In the genomic region with DNA sequence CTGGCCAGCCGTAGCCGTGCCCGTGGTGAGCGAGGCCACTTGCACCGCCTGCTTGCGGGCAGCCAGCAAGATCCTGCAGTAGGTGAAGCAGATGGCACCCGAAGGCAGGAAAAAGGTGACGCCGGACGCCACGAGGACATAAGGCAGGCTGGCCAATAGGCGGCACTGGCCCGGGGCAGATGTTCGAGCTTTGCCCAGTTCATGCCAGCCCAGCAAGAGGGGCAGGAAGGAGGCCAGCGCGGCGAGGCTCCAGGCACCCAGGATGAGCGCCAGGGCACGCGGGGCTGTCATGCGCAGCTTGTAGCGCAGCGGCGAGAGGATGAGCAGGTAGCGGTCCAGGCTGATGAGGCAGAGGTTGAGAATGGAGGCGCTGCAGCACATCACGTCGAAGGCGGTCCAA, we compare ENCODE assay signal across 11 mouse cellular contexts. TPM values are rescaled to one million over a fixed set of nuclear protein-coding genes. Genes with fewer than 3 reads are reported as not detected.
DNase-seq lines count a peak whose midpoint lies in the region; ATAC-seq lines count a peak whose summit lies in the region.
"Had no signal": no experiment of that assay in that cellular context is flagged by ENCODE, and none has a peak within 500 bp of the region (broad histone marks: within the 10 kb centered on the region; RNA-seq: fewer than 3 reads in every experiment).

No protein-coding gene starts in this region.

- H3K36me3 ChIP-seq in kidney, embryonic 16.5 days (ENCODE audit: insufficient read depth, low read length) = no peaks in the 10 kb centered on the region
- H3K36me3 ChIP-seq in embryonic facial prominence, embryonic 11.5 days (replicated peaks; ENCODE audit: control insufficient read depth, insufficient read depth, low read depth, low read length) = no peaks in the 10 kb centered on the region
- H3K36me3 ChIP-seq in midbrain, embryonic 14.5 days (ENCODE audit: control insufficient read depth, insufficient read depth, low read length) = no peaks in the 10 kb centered on the region
- H3K36me3 ChIP-seq: liver, embryonic 12.5 days had no signal

- ATAC-seq in kidney, embryonic 16.5 days (ENCODE audit: low FRiP score, low TSS enrichment) = no peak
- ATAC-seq in embryonic facial prominence, embryonic 11.5 days (replicated peaks; ENCODE audit: insufficient number of reproducible peaks, low FRiP score, low TSS enrichment, low read depth) = no peak
- no peak for ATAC-seq in midbrain, embryonic 14.5 days (ENCODE audit: low FRiP score, low TSS enrichment)
- ATAC-seq: liver, embryonic 12.5 days; Patski had no signal

- peaks cover 52% of the 10 kb centered on the region for H3K27me3 ChIP-seq in kidney, embryonic 16.5 days (ENCODE audit: insufficient read depth, low read length)
- H3K27me3 ChIP-seq in embryonic facial prominence, embryonic 11.5 days (ENCODE audit: control insufficient read depth, insufficient read depth, low read length) = peaks cover 42% of the 10 kb centered on the region
- H3K27me3 ChIP-seq in midbrain, embryonic 14.5 days (ENCODE audit: control insufficient read depth, insufficient read depth, low read length) = peaks cover 47% of the 10 kb centered on the region

- no peak for DNase-seq in kidney, postnatal 4 days
- DNase-seq in embryonic facial prominence, embryonic 11.5 days (ENCODE audit: low spot score) = no peak
- peak; percentile 64 for DNase-seq in gastrocnemius, postnatal 25 days
- no peak for DNase-seq in midbrain, embryonic 14.5 days
- DNase-seq in urinary bladder, adult 18-20 months (ENCODE audit: low spot score in 2 of 2) = no peak
- no peak for DNase-seq in right cerebral cortex, postnatal 10 days (ENCODE audit: low spot score in 2 of 2)
- DNase-seq: thymus, postnatal 25 days had no signal

- no peak overlapping the region for H3K9ac ChIP-seq in kidney, embryonic 16.5 days (replicated peaks; ENCODE audit: low read length)
- H3K9ac ChIP-seq in embryonic facial prominence, embryonic 11.5 days (replicated peaks; ENCODE audit: low read length) = no peak overlapping the region
- H3K9ac ChIP-seq in midbrain, embryonic 14.5 days (replicated peaks; ENCODE audit: low read length) = no peak overlapping the region
- H3K9ac ChIP-seq: liver, embryonic 12.5 days had no signal

- H3K9me3 ChIP-seq in kidney, embryonic 16.5 days (ENCODE audit: low read length) = no peaks in the 10 kb centered on the region
- no peaks in the 10 kb centered on the region for H3K9me3 ChIP-seq in embryonic facial prominence, embryonic 11.5 days (replicated peaks; ENCODE audit: control insufficient read depth, low read length)
- H3K9me3 ChIP-seq in midbrain, embryonic 14.5 days (ENCODE audit: control insufficient read depth, low read length) = no peaks in the 10 kb centered on the region
- H3K9me3 ChIP-seq: liver, embryonic 12.5 days had no signal

- H3K27ac ChIP-seq in kidney, embryonic 16.5 days (ENCODE audit: low read length) = no peak overlapping the region
- no peak overlapping the region for H3K27ac ChIP-seq in embryonic facial prominence, embryonic 11.5 days (replicated peaks; ENCODE audit: low read depth, low read length)
- H3K27ac ChIP-seq in midbrain, embryonic 14.5 days (replicated peaks; ENCODE audit: low read depth, low read length) = no peak overlapping the region
- H3K27ac ChIP-seq: liver, embryonic 12.5 days had no signal

- H3K4me1 ChIP-seq in kidney, embryonic 16.5 days (ENCODE audit: insufficient read depth, low read length) = peaks cover 18% of the 10 kb centered on the region
- H3K4me1 ChIP-seq in embryonic facial prominence, embryonic 11.5 days (ENCODE audit: control insufficient read depth, insufficient read depth, low read length) = 0 out of 2 replicates have a peak, but pooled peaks cover 2% of the 10 kb centered on the region
- no peaks in the 10 kb centered on the region for H3K4me1 ChIP-seq in midbrain, embryonic 14.5 days (ENCODE audit: control insufficient read depth, insufficient read depth, low read length)

- peak overlapping the region; percentile 95 for H3K4me2 ChIP-seq in kidney, embryonic 16.5 days (replicated peaks; ENCODE audit: low read depth, low read length)
- H3K4me2 ChIP-seq in embryonic facial prominence, embryonic 11.5 days (ENCODE audit: low read depth, low read length) = peak overlapping the region; percentile 96; the same call in 1 of the 2 replicates
- peak overlapping the region; percentile 68 for H3K4me2 ChIP-seq in midbrain, embryonic 14.5 days (ENCODE audit: low read length)

- 19% methylated on average over 29 of the region's 29 CpGs for WGBS in kidney, embryonic 16.5 days
- WGBS in embryonic facial prominence, embryonic 11.5 days = 19% methylated on average over 29 of the region's 29 CpGs
- WGBS in midbrain, embryonic 14.5 days = 15% methylated on average over 29 of the region's 29 CpGs

- no peak overlapping the region; the same call in 1 of the 2 replicates for H3K4me3 ChIP-seq in kidney, embryonic 16.5 days (ENCODE audit: low read length)
- peak overlapping the region; percentile 58; the same call in 1 of the 2 replicates for H3K4me3 ChIP-seq in embryonic facial prominence, embryonic 11.5 days (ENCODE audit: low read depth, low read length)
- peak overlapping the region; percentile 47; the same call in 1 of the 2 replicates for H3K4me3 ChIP-seq in midbrain, embryonic 14.5 days (replicated peaks; ENCODE audit: low read depth, low read length)

RNA-seq across cellular contexts. Expression of gene Htr6, which starts 1.3 kb away (rescaled TPM):
- 0.12 and 0.15 TPM in 2 replicates for polyA plus RNA-seq in kidney, embryonic 16.5 days (2015; fragmentation: Nextera tagmentation; extraction: Ambion mirVana)
- polyA plus RNA-seq in embryonic facial prominence, embryonic 11.5 days (2014; fragmentation: Nextera tagmentation; extraction: Ambion mirVana) = 0.49 and 0.56 TPM in 2 replicates
- total RNA-seq in gastrocnemius, postnatal 25 days (2021) = not detected
- polyA plus RNA-seq in midbrain, embryonic 14.5 days (2014; fragmentation: Nextera tagmentation; extraction: Ambion mirVana) = 0.32 and 0.57 TPM in 2 replicates
- total RNA-seq: hematopoietic stem cell, adult 5-6 weeks had no signal
- polyA plus RNA-seq: liver, embryonic 12.5 days had no signal

RNA-seq across cellular contexts. Expression of gene Nbl1, which starts 18.7 kb away (rescaled TPM):
- 27.6 and 31.1 TPM in 2 replicates for polyA plus RNA-seq in kidney, embryonic 16.5 days (2015; fragmentation: Nextera tagmentation; extraction: Ambion mirVana)
- 91.6 and 106 TPM in 2 replicates for polyA plus RNA-seq in embryonic facial prominence, embryonic 11.5 days (2014; fragmentation: Nextera tagmentation; extraction: Ambion mirVana)
- total RNA-seq in gastrocnemius, postnatal 25 days (2021) = 10 to 100 TPM; 23.4 to 25.1 TPM
- polyA plus RNA-seq in midbrain, embryonic 14.5 days (2014; fragmentation: Nextera tagmentation; extraction: Ambion mirVana) = 12.8 and 27.5 TPM in 2 replicates

RNA-seq across cellular contexts. Expression of gene Minos1, which starts 56.9 kb away (rescaled TPM):
- 470 and 478 TPM in 2 replicates for polyA plus RNA-seq in kidney, embryonic 16.5 days (2015; fragmentation: Nextera tagmentation; extraction: Ambion mirVana)
- 492 and 522 TPM in 2 replicates for polyA plus RNA-seq in embryonic facial prominence, embryonic 11.5 days (2014; fragmentation: Nextera tagmentation; extraction: Ambion mirVana)
- total RNA-seq in gastrocnemius, postnatal 25 days (2021) = 100 to 1,000 TPM; 423 to 444 TPM
- 346 and 393 TPM in 2 replicates for polyA plus RNA-seq in midbrain, embryonic 14.5 days (2014; fragmentation: Nextera tagmentation; extraction: Ambion mirVana)
